Mouse (Mus musculus): ENCODE results near the gene Asprv1. TPM values are rescaled to one million over a fixed set of nuclear protein-coding genes. Genes with fewer than 3 reads are reported as not detected.

Asprv1 gene
- 0.35 and 0.64 TPM in 2 replicates for polyA plus RNA-seq (2014; fragmentation: Nextera tagmentation; extraction: Ambion mirVana)

DNA sequence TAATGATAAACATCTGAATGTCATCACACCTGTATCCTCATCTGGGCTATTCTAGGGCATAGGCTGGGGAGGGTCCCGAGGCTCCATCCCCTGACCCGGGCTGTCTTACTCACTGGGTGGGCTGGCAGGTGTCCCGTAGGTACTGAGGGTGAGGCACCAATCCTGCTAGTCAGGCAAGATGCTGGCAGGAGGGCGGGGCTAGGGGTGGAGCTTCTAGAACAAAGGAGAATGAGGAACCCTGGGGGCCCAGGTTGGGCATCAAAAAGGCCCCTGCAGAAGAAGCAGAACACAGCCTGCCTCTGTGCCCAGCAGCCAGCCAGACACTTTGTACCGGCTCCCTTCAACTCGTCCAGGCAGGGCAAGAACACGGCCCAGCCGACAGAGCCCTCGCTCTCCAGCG, at the start of gene Asprv1:
Asprv1 (plus strand) TSS at position 219 of the 400 bp plus-strand sequence.
- DNase-seq (ENCODE audit: low spot score) (no peak), ATAC-seq (ENCODE audit: insufficient read depth, low FRiP score, low TSS enrichment) (no peak)
- no peak within 1 kb of the TSS for H3K9ac ChIP-seq (ENCODE audit: low read length)
- no peaks in the 10 kb centered on the region for H3K9me3 ChIP-seq (ENCODE audit: control insufficient read depth, low read length)
- no peak within 1 kb of the TSS for H3K4me2 ChIP-seq (ENCODE audit: low read depth)
- no peak within 1 kb of the TSS for H3K27ac ChIP-seq (ENCODE audit: low read depth, low read length)
- H3K4me1 ChIP-seq (ENCODE audit: control insufficient read depth, insufficient read depth, low read length): no peaks in the 10 kb centered on the region
- no peaks in the 10 kb centered on the region for H3K27me3 ChIP-seq (ENCODE audit: control insufficient read depth, insufficient read depth, low read length)
- 47% methylated on average over 10 of the region's 10 CpGs for WGBS
- H3K4me3 ChIP-seq (ENCODE audit: low read depth, low read length): no peak within 1 kb of the TSS
- H3K36me3 ChIP-seq (ENCODE audit: control insufficient read depth, insufficient read depth, low read length): no peaks in the 10 kb centered on the region

GRCm38 (mm10) chr6:86578396-86578795, 49.6 kb upstream of the Asprv1 start:
- Histone ChIP-seq H3K9me3 (ENCODE audit: control insufficient read depth, low read length) (no peaks in the 10 kb centered on the region), H3K27ac (ENCODE audit: low read depth, low read length) (no peak overlapping the region), H3K9ac (ENCODE audit: low read length) (no peak overlapping the region), H3K36me3 (ENCODE audit: control insufficient read depth, insufficient read depth, low read length) (no peaks in the 10 kb centered on the region), H3K4me3 (ENCODE audit: low read depth, low read length) (no peak overlapping the region), H3K27me3 (ENCODE audit: control insufficient read depth, insufficient read depth, low read length) (no peaks in the 10 kb centered on the region), H3K4me1 (ENCODE audit: control insufficient read depth, insufficient read depth, low read length) (no peaks in the 10 kb centered on the region), H3K4me2 (ENCODE audit: low read depth) (no peak overlapping the region)
- DNase-seq (ENCODE audit: low spot score) (no peak), ATAC-seq (ENCODE audit: insufficient read depth, low FRiP score, low TSS enrichment) (no peak)
- WGBS: 87% methylated on average over 2 of the region's 2 CpGs

- ATAC-seq (ENCODE audit: insufficient read depth, low FRiP score, low TSS enrichment): no peak
- H3K9ac ChIP-seq (ENCODE audit: low read length): no peak overlapping the region
- no peak overlapping the region for H3K27ac ChIP-seq (ENCODE audit: low read depth, low read length)
- H3K27me3 ChIP-seq (ENCODE audit: control insufficient read depth, insufficient read depth, low read length): no peaks in the 10 kb centered on the region
- 62% methylated on average over 2 of the region's 2 CpGs for WGBS
- H3K4me1 ChIP-seq (ENCODE audit: control insufficient read depth, insufficient read depth, low read length): no peaks in the 10 kb centered on the region
- no peaks in the 10 kb centered on the region for H3K9me3 ChIP-seq (ENCODE audit: control insufficient read depth, low read length)
- H3K36me3 ChIP-seq (ENCODE audit: control insufficient read depth, insufficient read depth, low read length): no peaks in the 10 kb centered on the region
- no peak overlapping the region for H3K4me3 ChIP-seq (ENCODE audit: low read depth, low read length)
- H3K4me2 ChIP-seq (ENCODE audit: low read depth): no peak overlapping the region
- no peak for DNase-seq (ENCODE audit: low spot score)
Observed at GRCm38 (mm10) chr6:86579066-86579784, 48.7 kb upstream of the Asprv1 start.

DNA sequence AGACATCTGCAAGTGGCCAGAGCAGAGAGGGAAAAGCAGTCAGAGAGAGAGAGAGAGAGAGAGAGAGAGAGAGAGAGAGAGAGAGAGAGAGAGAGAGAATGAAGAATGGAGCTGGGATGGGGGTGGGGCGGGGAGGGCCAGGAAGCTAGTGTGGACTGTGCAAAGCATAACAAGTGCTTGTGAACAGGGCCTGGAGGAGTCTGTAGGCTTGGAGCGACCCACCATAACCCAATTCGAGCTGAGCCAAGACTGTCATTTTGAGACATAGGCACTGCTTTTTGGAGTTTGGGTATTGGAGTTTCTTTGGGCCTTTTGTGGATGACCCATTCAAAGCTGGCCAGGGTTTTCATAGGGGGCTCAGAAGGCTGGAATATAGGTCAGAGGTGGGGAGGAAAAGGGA, 48.0 kb upstream of the Asprv1 start:
- peaks cover 4% of the 10 kb centered on the region for H3K4me1 ChIP-seq (ENCODE audit: control insufficient read depth, insufficient read depth, low read length)
- H3K27ac ChIP-seq (ENCODE audit: low read depth, low read length): no peak overlapping the region
- ATAC-seq (ENCODE audit: insufficient read depth, low FRiP score, low TSS enrichment) (no peak), DNase-seq (ENCODE audit: low spot score) (no peak)
- H3K36me3 ChIP-seq (ENCODE audit: control insufficient read depth, insufficient read depth, low read length): no peaks in the 10 kb centered on the region
- H3K9me3 ChIP-seq (ENCODE audit: control insufficient read depth, low read length): no peaks in the 10 kb centered on the region
- H3K4me2 ChIP-seq (ENCODE audit: low read depth): no peak overlapping the region
- 92% methylated on average over 3 of the region's 3 CpGs for WGBS
- H3K9ac ChIP-seq (ENCODE audit: low read length): no peak overlapping the region
- H3K4me3 ChIP-seq (ENCODE audit: low read depth, low read length): no peak overlapping the region
- H3K27me3 ChIP-seq (ENCODE audit: control insufficient read depth, insufficient read depth, low read length): no peaks in the 10 kb centered on the region

GRCm38 (mm10) chr6:86583141-86583540, 44.8 kb upstream of the Asprv1 start:
- Histone ChIP-seq H3K4me2 (ENCODE audit: low read depth) (no peak overlapping the region), H3K9ac (ENCODE audit: low read length) (no peak overlapping the region), H3K27ac (ENCODE audit: low read depth, low read length) (no peak overlapping the region), H3K27me3 (ENCODE audit: control insufficient read depth, insufficient read depth, low read length) (no peaks in the 10 kb centered on the region), H3K4me3 (ENCODE audit: low read depth, low read length) (no peak overlapping the region), H3K36me3 (ENCODE audit: control insufficient read depth, insufficient read depth, low read length) (no peaks in the 10 kb centered on the region), H3K4me1 (ENCODE audit: control insufficient read depth, insufficient read depth, low read length) (peaks cover 6% of the 10 kb centered on the region), H3K9me3 (ENCODE audit: control insufficient read depth, low read length) (no peaks in the 10 kb centered on the region)
- ATAC-seq (ENCODE audit: insufficient read depth, low FRiP score, low TSS enrichment): no peak
- 89% methylated on average over 3 of the region's 3 CpGs for WGBS
- no peak for DNase-seq (ENCODE audit: low spot score)

DNA sequence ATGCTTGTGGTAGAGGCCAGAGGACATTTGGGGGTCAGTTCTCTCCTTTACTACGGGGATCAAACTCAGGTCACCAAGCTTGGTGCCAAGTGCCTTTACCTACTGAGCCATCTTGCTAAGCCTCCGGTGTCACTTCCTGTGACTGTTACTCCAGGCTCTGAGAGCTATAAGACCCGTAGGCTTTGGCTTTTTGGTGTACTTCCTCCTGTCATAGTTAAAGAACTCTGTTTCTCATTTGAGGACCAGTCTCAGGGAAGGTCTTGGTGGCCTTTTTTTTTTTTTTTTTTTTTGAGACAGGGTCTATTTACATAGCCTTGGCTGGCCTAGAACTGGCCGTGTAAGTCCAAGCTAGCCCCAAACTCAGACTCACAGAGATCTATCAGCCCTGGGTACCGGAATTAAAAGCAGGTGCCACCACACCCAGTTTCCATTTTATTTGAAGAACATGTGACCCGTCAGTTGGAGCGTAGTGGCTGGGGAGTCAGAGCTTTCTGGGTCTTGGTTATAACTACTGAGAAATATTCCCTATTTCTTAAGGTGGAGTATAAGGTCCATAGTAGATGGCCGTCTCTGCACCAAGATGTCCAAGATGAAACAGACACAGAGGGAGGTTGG, 44.3 kb upstream of the Asprv1 start:
- H3K4me1 ChIP-seq (ENCODE audit: control insufficient read depth, insufficient read depth, low read length): peaks cover 6% of the 10 kb centered on the region
- DNase-seq (ENCODE audit: low spot score): no peak
- no peak overlapping the region for H3K4me2 ChIP-seq (ENCODE audit: low read depth)
- H3K36me3 ChIP-seq (ENCODE audit: control insufficient read depth, insufficient read depth, low read length): no peaks in the 10 kb centered on the region
- ATAC-seq (ENCODE audit: insufficient read depth, low FRiP score, low TSS enrichment): no peak
- H3K9me3 ChIP-seq (ENCODE audit: control insufficient read depth, low read length): no peaks in the 10 kb centered on the region
- no peak overlapping the region for H3K9ac ChIP-seq (ENCODE audit: low read length)
- no peak overlapping the region for H3K4me3 ChIP-seq (ENCODE audit: low read depth, low read length)
- H3K27me3 ChIP-seq (ENCODE audit: control insufficient read depth, insufficient read depth, low read length): no peaks in the 10 kb centered on the region
- 88% methylated on average over 8 of the region's 8 CpGs for WGBS
- H3K27ac ChIP-seq (ENCODE audit: low read depth, low read length): no peak overlapping the region

DNA sequence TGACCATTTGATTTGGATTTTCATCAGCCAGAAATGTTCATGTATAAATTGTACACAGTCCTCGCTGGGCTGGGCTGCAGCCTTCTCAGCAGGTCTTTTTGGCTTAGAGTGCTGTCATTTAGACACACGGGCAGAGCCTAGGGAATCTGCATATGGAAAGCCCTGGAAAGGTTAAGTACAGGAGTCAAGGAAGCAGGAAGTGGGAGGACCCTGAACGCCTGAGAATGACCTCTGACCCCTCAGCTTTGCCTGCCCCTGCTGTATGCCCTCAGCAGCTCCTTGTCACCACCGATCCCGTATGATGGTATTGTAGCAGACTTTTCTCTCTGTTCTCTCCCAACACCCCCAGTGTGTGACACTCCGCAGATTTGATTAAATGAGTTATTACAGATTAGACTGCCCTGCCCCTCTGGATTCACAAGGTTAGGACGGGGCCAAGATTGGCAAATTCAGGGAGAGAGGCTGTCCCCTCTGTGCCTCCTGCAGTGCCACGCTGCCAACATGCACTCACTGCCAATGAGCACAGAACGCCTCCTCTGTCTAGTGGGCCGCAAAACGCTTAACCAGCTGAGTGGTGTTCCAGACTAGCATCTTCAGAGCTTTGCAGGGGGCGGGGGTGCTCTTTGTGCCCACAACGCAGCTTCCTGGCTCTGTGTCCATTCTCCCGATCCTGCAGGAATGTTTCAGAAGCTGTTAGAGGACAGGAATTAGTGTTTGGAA, 43.5 kb upstream of the Asprv1 start:
- Histone ChIP-seq H3K36me3 (ENCODE audit: control insufficient read depth, insufficient read depth, low read length) (no peaks in the 10 kb centered on the region), H3K4me3 (ENCODE audit: low read depth, low read length) (no peak overlapping the region), H3K4me2 (ENCODE audit: low read depth) (peak overlapping the region; percentile 41), H3K27ac (ENCODE audit: low read depth, low read length) (peak overlapping the region; percentile 49; the same call in 1 of the 2 replicates), H3K9ac (ENCODE audit: low read length) (peak overlapping the region; percentile 53), H3K9me3 (ENCODE audit: control insufficient read depth, low read length) (no peaks in the 10 kb centered on the region), H3K4me1 (ENCODE audit: control insufficient read depth, insufficient read depth, low read length) (peaks cover 6% of the 10 kb centered on the region), H3K27me3 (ENCODE audit: control insufficient read depth, insufficient read depth, low read length) (no peaks in the 10 kb centered on the region)
- 46% methylated on average over 14 of the region's 14 CpGs for WGBS
- DNase-seq (ENCODE audit: low spot score): no peak
- ATAC-seq (ENCODE audit: insufficient read depth, low FRiP score, low TSS enrichment): no peak

GRCm38 (mm10) chr6:86585070-86585600, 42.8 kb upstream of the Asprv1 start:
- peak overlapping the region; percentile 41 for H3K4me2 ChIP-seq (ENCODE audit: low read depth)
- peak overlapping the region; percentile 53 for H3K9ac ChIP-seq (ENCODE audit: low read length)
- DNase-seq (ENCODE audit: low spot score) (peak; percentile 65), ATAC-seq (ENCODE audit: insufficient read depth, low FRiP score, low TSS enrichment) (peak; percentile 74; the same call in 1 of the 2 replicates)
- H3K9me3 ChIP-seq (ENCODE audit: control insufficient read depth, low read length): no peaks in the 10 kb centered on the region
- no peaks in the 10 kb centered on the region for H3K27me3 ChIP-seq (ENCODE audit: control insufficient read depth, insufficient read depth, low read length)
- 27% methylated on average over 16 of the region's 16 CpGs for WGBS
- H3K4me3 ChIP-seq (ENCODE audit: low read depth, low read length): no peak overlapping the region
- peaks cover 6% of the 10 kb centered on the region for H3K4me1 ChIP-seq (ENCODE audit: control insufficient read depth, insufficient read depth, low read length)
- no peaks in the 10 kb centered on the region for H3K36me3 ChIP-seq (ENCODE audit: control insufficient read depth, insufficient read depth, low read length)
- H3K27ac ChIP-seq (ENCODE audit: low read depth, low read length): peak overlapping the region; percentile 49

All from neural tube, embryonic 11.5 days (tissue).